Mouse (Mus musculus): ENCODE measurements around the gene Defa22.
"Not testable (repeated sequence)": the region's sequence is repeated elsewhere in the genome, so short reads cannot be mapped to it uniquely, and the experiment has no call there.

The Defa22 gene

DNA sequence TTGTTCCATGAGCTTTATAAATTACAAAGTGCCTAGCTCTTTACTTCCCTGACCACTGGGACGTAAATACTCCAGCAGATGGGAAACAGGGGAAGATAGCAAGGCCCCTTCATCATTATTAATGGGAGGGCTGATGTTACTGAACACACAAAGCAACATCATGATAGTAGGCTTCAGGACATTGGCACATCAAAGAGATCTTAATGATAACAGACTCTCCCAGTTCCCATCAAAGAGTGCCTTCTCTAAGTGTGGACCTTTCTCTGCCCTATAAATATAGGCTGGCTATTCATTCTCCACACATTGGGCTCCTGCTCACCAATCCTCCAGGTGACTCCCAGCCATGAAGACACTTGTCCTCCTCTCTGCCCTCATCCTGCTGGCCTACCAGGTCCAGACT lies at the start of gene Defa22:
Gene Defa22, plus strand, starts transcription at position 301 of the 400 bp plus-strand sequence.
- DNase-seq (ENCODE audit: low read depth, low spot score), result not testable (repeated sequence)

DNA sequence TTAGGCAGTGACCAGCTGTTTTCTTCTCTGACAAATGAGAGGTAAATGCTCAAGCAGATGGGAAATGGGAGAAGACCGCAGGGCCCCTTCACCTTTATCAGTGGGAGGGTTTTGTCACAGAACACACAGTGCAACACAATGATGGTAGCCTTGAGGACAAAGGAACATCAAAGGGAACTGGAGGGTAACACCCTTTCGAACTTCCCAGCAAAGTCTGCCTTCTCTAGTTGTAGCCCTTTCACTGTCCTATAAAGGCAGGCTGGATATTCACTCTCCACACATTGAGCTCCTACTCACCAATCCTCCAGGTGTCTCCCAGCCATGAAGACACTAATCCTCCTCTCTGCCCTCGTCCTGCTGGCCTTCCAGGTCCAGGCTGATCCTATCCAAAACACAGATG lies 27.7 kb upstream of the Defa22 start, which contains the start of gene Defa30:
Gene Defa30, plus strand, starts transcription at position 301 of the 400 bp plus-strand sequence.
- not testable (repeated sequence) for DNase-seq (ENCODE audit: low read depth, low spot score)

DNA sequence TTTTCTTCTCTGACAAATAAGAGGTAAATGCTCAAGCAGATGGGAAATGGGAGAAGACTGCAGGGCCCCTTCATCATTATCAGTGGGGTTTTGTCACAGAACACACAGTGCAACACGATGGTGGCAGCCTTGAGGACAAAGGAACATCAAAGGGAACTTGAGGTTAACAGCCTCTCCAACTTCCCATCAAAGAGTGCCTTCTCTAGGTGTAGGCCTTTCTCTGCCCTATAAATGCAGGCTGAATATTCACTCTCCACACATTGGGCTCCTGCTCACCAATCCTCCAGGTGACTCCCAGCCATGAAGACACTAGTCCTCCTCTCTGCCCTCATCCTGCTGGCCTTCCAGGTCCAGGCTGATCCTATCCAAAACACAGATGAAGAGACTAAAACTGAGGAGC lies 29.2 kb downstream of the Defa22 start, which contains the start of gene Defa31:
Gene Defa31, plus strand, starts transcription at position 301 of the 400 bp plus-strand sequence.
- DNase-seq (ENCODE audit: low read depth, low spot score), result not testable (repeated sequence)

DNA sequence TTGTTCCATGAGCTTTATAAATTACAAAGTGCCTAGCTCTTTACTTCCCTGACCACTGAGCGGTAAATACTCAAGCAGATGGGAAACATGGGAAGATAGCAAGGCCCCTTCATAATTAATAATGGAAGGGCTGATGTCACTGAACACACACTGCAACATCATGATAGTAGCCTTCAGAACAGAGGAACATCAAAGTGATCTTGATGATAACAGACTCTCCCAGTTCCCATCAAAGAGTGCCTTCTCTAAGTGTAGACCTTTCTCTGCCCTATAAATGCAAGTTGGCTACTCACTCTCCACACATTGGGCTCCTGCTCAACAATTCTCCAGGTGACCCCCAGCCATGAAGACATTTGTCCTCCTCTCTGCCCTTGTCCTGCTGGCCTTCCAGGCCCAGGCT lies 39.2 kb downstream of the Defa22 start, which contains the start of gene Gm15293:
Gene Gm15293, plus strand, starts transcription at position 301 of the 400 bp plus-strand sequence.
- not testable (repeated sequence) for DNase-seq (ENCODE audit: low read depth, low spot score)
